Mouse (Mus musculus) hindbrain, embryonic 15.5 days (tissue): ENCODE data around the gene Ak8. TPM values are rescaled to one million over a fixed set of nuclear protein-coding genes. Genes with fewer than 3 reads are reported as not detected.

Experiments
- ATAC-seq: fragments of 200-750 bp; cut with Nextera tagmentation; 2 replicates; pipeline ENCODE4 v1.8.0; 2017; ENCODE audit warnings: low read depth, moderate number of reproducible peaks, moderate TSS enrichment; ENCODE audit not compliant: low FRiP score
- H3K27ac ChIP-seq: fragments of 300-500 bp; sonication (generic); replicated peaks from 2 replicates; pipeline ENCODE4 v1.5.1; 2015; ENCODE audit warnings: mild to moderate bottlenecking, inconsistent platforms
- H3K27me3 ChIP-seq: fragments of 300-500 bp; sonication (generic); 2 replicates; pipeline ENCODE4 v1.6.1; 2015; ENCODE audit warnings: control low read depth, inconsistent platforms
- H3K36me3 ChIP-seq: fragments of 300-500 bp; sonication (generic); 2 replicates; pipeline ENCODE4 v1.6.1; 2015; ENCODE audit warnings: control low read depth, inconsistent platforms
- H3K4me1 ChIP-seq: fragments of 300-500 bp; sonication (generic); replicated peaks from 2 replicates; pipeline ENCODE4 v1.6.1; 2015; ENCODE audit warnings: control low read depth, inconsistent platforms
- H3K4me2 ChIP-seq: fragments of 300-500 bp; sonication (generic); 2 replicates; pipeline ENCODE4 v1.6.1; 2015; ENCODE audit warnings: moderate library complexity, mild to moderate bottlenecking, inconsistent platforms
- H3K4me3 ChIP-seq: fragments of 300-500 bp; sonication (generic); 2 replicates; pipeline ENCODE4 v1.5.1; 2015; ENCODE audit warnings: mild to moderate bottlenecking, inconsistent platforms
- H3K9ac ChIP-seq: fragments of 300-500 bp; sonication (generic); 2 replicates; pipeline ENCODE4 v1.6.1; 2015; ENCODE audit warnings: inconsistent platforms
- H3K9me3 ChIP-seq: fragments of 300-500 bp; sonication (generic); 2 replicates; pipeline ENCODE4 v1.6.1; 2016; ENCODE audit warnings: control low read depth, inconsistent platforms
- WGBS: fragments of 180-500 bp; shearing (Covaris S2); methylation state at CpG from one replicate; pipeline ENCODE4 v1.1.7; 2015; 5-methylcytosine and 5-hydroxymethylcytosine counted together
- polyA plus RNA-seq: library from polyadenylated mRNA; unstranded; fragments of >200 nt; fragmentation: Nextera tagmentation; extraction: Ambion mirVana; gene quantifications from 2 replicates; pipeline ENCODE4 v1.2.1, GENCODE M21; 2015

Ak8 gene
- polyA plus RNA-seq, 1 experiment from 2014 or later, result 1.9 TPM

- H3K4me3 ChIP-seq, result no peak overlapping the region
- WGBS, result 48% methylated on average over 3 of the region's 3 CpGs
- ATAC-seq, result no peak
- H3K9ac ChIP-seq, result no peak overlapping the region
- no peaks in the 10 kb centered on the region for H3K27me3 ChIP-seq
- H3K4me1 ChIP-seq, result no peaks in the 10 kb centered on the region
- H3K4me2 ChIP-seq, result no peak overlapping the region
- H3K27ac ChIP-seq, result no peak overlapping the region
- H3K36me3 ChIP-seq, result peaks cover 44% of the 10 kb centered on the region
- H3K9me3 ChIP-seq, result no peaks in the 10 kb centered on the region
Measured at GRCm38 (mm10) chr2:28688431-28688830, 11.5 kb upstream of the Ak8 start.

GRCm38 (mm10) chr2:28692692-28693091 lies 7.3 kb upstream of the Ak8 start:
- Histone ChIP-seq H3K4me2 (no peak overlapping the region), H3K36me3 (peaks cover 2% of the 10 kb centered on the region; the same call in 1 of the 2 replicates), H3K4me1 (no peaks in the 10 kb centered on the region), H3K9ac (no peak overlapping the region), H3K9me3 (no peaks in the 10 kb centered on the region), H3K4me3 (no peak overlapping the region), H3K27ac (no peak overlapping the region), H3K27me3 (no peaks in the 10 kb centered on the region)
- 64% methylated on average over 9 of the region's 9 CpGs for WGBS
- ATAC-seq, result no peak

GRCm38 (mm10) chr2:28698566-28698965 lies 1.4 kb upstream of the Ak8 start:
- no peaks in the 10 kb centered on the region for H3K36me3 ChIP-seq
- H3K27me3 ChIP-seq, result no peaks in the 10 kb centered on the region
- no peak overlapping the region for H3K4me3 ChIP-seq
- H3K27ac ChIP-seq, result no peak overlapping the region
- WGBS, result 81% methylated on average over 5 of the region's 5 CpGs
- no peaks in the 10 kb centered on the region for H3K9me3 ChIP-seq
- no peak overlapping the region for H3K9ac ChIP-seq
- peaks cover 16% of the 10 kb centered on the region for H3K4me1 ChIP-seq
- no peak overlapping the region; the same call in 1 of the 2 replicates for H3K4me2 ChIP-seq
- no peak for ATAC-seq

- no peak overlapping the region for H3K4me3 ChIP-seq
- no peaks in the 10 kb centered on the region for H3K9me3 ChIP-seq
- WGBS, result 70% methylated on average over 8 of the region's 8 CpGs
- no peak overlapping the region for H3K27ac ChIP-seq
- H3K27me3 ChIP-seq, result no peaks in the 10 kb centered on the region
- H3K36me3 ChIP-seq, result no peaks in the 10 kb centered on the region
- peaks cover 16% of the 10 kb centered on the region for H3K4me1 ChIP-seq
- no peak overlapping the region for H3K9ac ChIP-seq
- no peak overlapping the region for H3K4me2 ChIP-seq
- ATAC-seq, result no peak
Measured at GRCm38 (mm10) chr2:28701646-28702262, 1.8 kb downstream of the Ak8 start.

GRCm38 (mm10) chr2:28706106-28706636 lies 6.2 kb downstream of the Ak8 start:
- Histone ChIP-seq H3K27me3 (no peaks in the 10 kb centered on the region), H3K4me2 (no peak overlapping the region), H3K36me3 (no peaks in the 10 kb centered on the region), H3K4me3 (no peak overlapping the region), H3K4me1 (peaks cover 7% of the 10 kb centered on the region; the same call in 1 of the 2 replicates), H3K27ac (no peak overlapping the region), H3K9me3 (no peaks in the 10 kb centered on the region), H3K9ac (no peak overlapping the region)
- 67% methylated on average over 8 of the region's 8 CpGs for WGBS
- ATAC-seq, result no peak

GRCm38 (mm10) chr2:28706787-28707186 lies 6.8 kb downstream of the Ak8 start:
- Histone ChIP-seq H3K9me3 (no peaks in the 10 kb centered on the region), H3K4me2 (no peak overlapping the region), H3K27me3 (no peaks in the 10 kb centered on the region), H3K36me3 (no peaks in the 10 kb centered on the region), H3K4me1 (peaks cover 7% of the 10 kb centered on the region; the same call in 1 of the 2 replicates), H3K4me3 (no peak overlapping the region), H3K9ac (no peak overlapping the region), H3K27ac (no peak overlapping the region)
- ATAC-seq, result no peak
- 78% methylated on average over 6 of the region's 6 CpGs for WGBS

GRCm38 (mm10) chr2:28713036-28713435 lies 13.1 kb downstream of the Ak8 start:
- Histone ChIP-seq H3K9me3 (no peaks in the 10 kb centered on the region), H3K4me3 (no peak overlapping the region), H3K4me2 (no peak overlapping the region), H3K4me1 (peaks cover 7% of the 10 kb centered on the region; the same call in 1 of the 2 replicates), H3K27ac (no peak overlapping the region), H3K36me3 (no peaks in the 10 kb centered on the region), H3K9ac (no peak overlapping the region), H3K27me3 (no peaks in the 10 kb centered on the region)
- WGBS, result 78% methylated on average over 8 of the region's 8 CpGs
- ATAC-seq, result no peak

GRCm38 (mm10) chr2:28722419-28722818 lies 22.5 kb downstream of the Ak8 start:
- no peak for ATAC-seq
- H3K4me2 ChIP-seq, result no peak overlapping the region
- H3K9ac ChIP-seq, result no peak overlapping the region
- H3K36me3 ChIP-seq, result no peaks in the 10 kb centered on the region
- no peak overlapping the region for H3K4me3 ChIP-seq
- peaks cover 5% of the 10 kb centered on the region for H3K4me1 ChIP-seq
- H3K27ac ChIP-seq, result no peak overlapping the region
- no peaks in the 10 kb centered on the region for H3K9me3 ChIP-seq
- H3K27me3 ChIP-seq, result no peaks in the 10 kb centered on the region
- WGBS, result 90% methylated on average over 8 of the region's 8 CpGs

- 67% methylated on average over 7 of the region's 9 CpGs for WGBS
- Histone ChIP-seq H3K9ac (no peak overlapping the region), H3K4me3 (no peak overlapping the region), H3K4me1 (peaks cover 12% of the 10 kb centered on the region), H3K36me3 (no peaks in the 10 kb centered on the region), H3K4me2 (no peak overlapping the region), H3K9me3 (no peaks in the 10 kb centered on the region), H3K27me3 (no peaks in the 10 kb centered on the region), H3K27ac (no peak overlapping the region)
- ATAC-seq, result no peak
Measured at GRCm38 (mm10) chr2:28723912-28724311, 23.9 kb downstream of the Ak8 start.

GRCm38 (mm10) chr2:28727786-28728404 lies 27.9 kb downstream of the Ak8 start:
- Histone ChIP-seq H3K36me3 (no peaks in the 10 kb centered on the region), H3K9ac (no peak overlapping the region), H3K9me3 (no peaks in the 10 kb centered on the region), H3K27ac (no peak overlapping the region; the same call in 1 of the 2 replicates), H3K4me2 (no peak overlapping the region), H3K4me1 (peaks cover 12% of the 10 kb centered on the region), H3K27me3 (no peaks in the 10 kb centered on the region), H3K4me3 (no peak overlapping the region)
- WGBS, result 16% methylated on average over 16 of the region's 16 CpGs
- peak; percentile 33; the same call in 1 of the 2 replicates for ATAC-seq

- no peak for ATAC-seq
- Histone ChIP-seq H3K9ac (no peak overlapping the region), H3K9me3 (no peaks in the 10 kb centered on the region)
Measured at GRCm38 (mm10) chr2:28730676-28731075, 30.7 kb downstream of the Ak8 start.

GRCm38 (mm10) chr2:28737112-28737511 lies 37.1 kb downstream of the Ak8 start:
- H3K4me2 ChIP-seq, result no peak overlapping the region
- H3K27me3 ChIP-seq, result no peaks in the 10 kb centered on the region
- H3K4me3 ChIP-seq, result no peak overlapping the region
- H3K4me1 ChIP-seq, result no peaks in the 10 kb centered on the region
- H3K9me3 ChIP-seq, result no peaks in the 10 kb centered on the region
- WGBS, result 69% methylated on average over 5 of the region's 5 CpGs
- no peaks in the 10 kb centered on the region for H3K36me3 ChIP-seq
- H3K27ac ChIP-seq, result no peak overlapping the region
- no peak for ATAC-seq
- H3K9ac ChIP-seq, result no peak overlapping the region

More at GRCm38 (mm10) chr2:28730676-28731075, 30.7 kb downstream of the Ak8 start:
- Histone ChIP-seq H3K27me3 (no peaks in the 10 kb centered on the region), H3K36me3 (no peaks in the 10 kb centered on the region), H3K27ac (no peak overlapping the region), H3K4me2 (no peak overlapping the region), H3K4me1 (peaks cover 12% of the 10 kb centered on the region), H3K4me3 (no peak overlapping the region)
